Mouse (Mus musculus): ENCODE results near the gene Itgb1. TPM values are rescaled to one million over a fixed set of nuclear protein-coding genes. Genes with fewer than 3 reads are reported as not detected.

Gene Itgb1
- polyA plus RNA-seq, 1 experiment from 2014 or later, result 346 TPM

- no peak overlapping the region for H3K27ac ChIP-seq (replicated peaks; ENCODE audit: low read depth, low read length)
- 92% methylated on average over 1 of the region's 1 CpGs for WGBS
- no peak overlapping the region for H3K9ac ChIP-seq (ENCODE audit: low read depth, low read length)
- H3K9me3 ChIP-seq (ENCODE audit: control insufficient read depth, low read length), result no peaks in the 10 kb centered on the region
- no peak overlapping the region for H3K4me2 ChIP-seq (ENCODE audit: low read depth, low read length)
- H3K27me3 ChIP-seq (replicated peaks; ENCODE audit: control insufficient read depth, insufficient read depth, low read length), result no peaks in the 10 kb centered on the region
- no peak overlapping the region for H3K4me3 ChIP-seq (ENCODE audit: low read depth, low read length)
- no peaks in the 10 kb centered on the region for H3K36me3 ChIP-seq (ENCODE audit: control insufficient read depth, insufficient read depth, low read length)
- H3K4me1 ChIP-seq (ENCODE audit: control insufficient read depth, insufficient read depth, low read length), result 0 out of 2 replicates have a peak, but pooled peaks cover 3% of the 10 kb centered on the region
- ATAC-seq (ENCODE audit: low read depth) (no peak), DNase-seq (ENCODE audit: low spot score) (no peak)
These were observed 11.4 kb downstream of the Itgb1 start for GRCm38 (mm10) chr8:128696701-128697397.

- H3K4me1 ChIP-seq (ENCODE audit: control insufficient read depth, insufficient read depth, low read length), result 0 out of 2 replicates have a peak, but pooled peaks cover 3% of the 10 kb centered on the region
- no peaks in the 10 kb centered on the region for H3K27me3 ChIP-seq (replicated peaks; ENCODE audit: control insufficient read depth, insufficient read depth, low read length)
- H3K9me3 ChIP-seq (ENCODE audit: control insufficient read depth, low read length), result no peaks in the 10 kb centered on the region
- no peak overlapping the region for H3K27ac ChIP-seq (replicated peaks; ENCODE audit: low read depth, low read length)
- ATAC-seq (ENCODE audit: low read depth) (no peak), DNase-seq (ENCODE audit: low spot score) (peak; percentile 13)
- no peaks in the 10 kb centered on the region for H3K36me3 ChIP-seq (ENCODE audit: control insufficient read depth, insufficient read depth, low read length)
- no peak overlapping the region for H3K4me2 ChIP-seq (ENCODE audit: low read depth, low read length)
- no peak overlapping the region for H3K9ac ChIP-seq (ENCODE audit: low read depth, low read length)
- 65% methylated on average over 3 of the region's 3 CpGs for WGBS
- no peak overlapping the region for H3K4me3 ChIP-seq (ENCODE audit: low read depth, low read length)
These were observed 12.5 kb downstream of the Itgb1 start for GRCm38 (mm10) chr8:128697945-128698344.

- Histone ChIP-seq H3K4me3 (ENCODE audit: low read depth, low read length) (no peak overlapping the region), H3K27ac (replicated peaks; ENCODE audit: low read depth, low read length) (no peak overlapping the region), H3K4me2 (ENCODE audit: low read depth, low read length) (no peak overlapping the region), H3K9me3 (ENCODE audit: control insufficient read depth, low read length) (no peaks in the 10 kb centered on the region), H3K27me3 (replicated peaks; ENCODE audit: control insufficient read depth, insufficient read depth, low read length) (no peaks in the 10 kb centered on the region), H3K36me3 (ENCODE audit: control insufficient read depth, insufficient read depth, low read length) (peaks cover 28% of the 10 kb centered on the region), H3K9ac (ENCODE audit: low read depth, low read length) (no peak overlapping the region), H3K4me1 (ENCODE audit: control insufficient read depth, insufficient read depth, low read length) (no peaks in the 10 kb centered on the region; the same call in 1 of the 2 replicates)
- ATAC-seq (ENCODE audit: low read depth), result no peak
- no peak for DNase-seq (ENCODE audit: low spot score)
- 87% methylated on average over 1 of the region's 1 CpGs for WGBS
These were observed 18.9 kb downstream of the Itgb1 start for GRCm38 (mm10) chr8:128704376-128704775.

- WGBS, result 75% methylated on average over 2 of the region's 2 CpGs
These were observed 19.4 kb downstream of the Itgb1 start for GRCm38 (mm10) chr8:128704836-128705235.

GRCm38 (mm10) chr8:128709261-128709660, 23.8 kb downstream of the Itgb1 start:
- Histone ChIP-seq H3K27ac (replicated peaks; ENCODE audit: low read depth, low read length) (no peak overlapping the region), H3K9me3 (ENCODE audit: control insufficient read depth, low read length) (no peaks in the 10 kb centered on the region), H3K4me1 (ENCODE audit: control insufficient read depth, insufficient read depth, low read length) (no peaks in the 10 kb centered on the region), H3K27me3 (replicated peaks; ENCODE audit: control insufficient read depth, insufficient read depth, low read length) (no peaks in the 10 kb centered on the region), H3K9ac (ENCODE audit: low read depth, low read length) (no peak overlapping the region), H3K4me2 (ENCODE audit: low read depth, low read length) (no peak overlapping the region), H3K36me3 (ENCODE audit: control insufficient read depth, insufficient read depth, low read length) (peaks cover 60% of the 10 kb centered on the region), H3K4me3 (ENCODE audit: low read depth, low read length) (no peak overlapping the region)
- ATAC-seq (ENCODE audit: low read depth), result no peak
- WGBS, result 52% methylated on average over 3 of the region's 3 CpGs
- peak; percentile 72 for DNase-seq (ENCODE audit: low spot score)

More at GRCm38 (mm10) chr8:128704836-128705235, 19.4 kb downstream of the Itgb1 start:
- no peak overlapping the region for H3K27ac ChIP-seq (replicated peaks; ENCODE audit: low read depth, low read length)
- no peaks in the 10 kb centered on the region for H3K9me3 ChIP-seq (ENCODE audit: control insufficient read depth, low read length)
- H3K27me3 ChIP-seq (replicated peaks; ENCODE audit: control insufficient read depth, insufficient read depth, low read length), result no peaks in the 10 kb centered on the region
- no peaks in the 10 kb centered on the region; the same call in 1 of the 2 replicates for H3K4me1 ChIP-seq (ENCODE audit: control insufficient read depth, insufficient read depth, low read length)
- H3K4me3 ChIP-seq (ENCODE audit: low read depth, low read length), result no peak overlapping the region
- H3K9ac ChIP-seq (ENCODE audit: low read depth, low read length), result no peak overlapping the region
- DNase-seq (ENCODE audit: low spot score) (no peak), ATAC-seq (ENCODE audit: low read depth) (no peak)
- peaks cover 28% of the 10 kb centered on the region for H3K36me3 ChIP-seq (ENCODE audit: control insufficient read depth, insufficient read depth, low read length)
- no peak overlapping the region for H3K4me2 ChIP-seq (ENCODE audit: low read depth, low read length)

- Histone ChIP-seq H3K4me1 (ENCODE audit: control insufficient read depth, insufficient read depth, low read length) (no peaks in the 10 kb centered on the region), H3K4me3 (ENCODE audit: low read depth, low read length) (no peak overlapping the region), H3K27ac (replicated peaks; ENCODE audit: low read depth, low read length) (no peak overlapping the region), H3K27me3 (replicated peaks; ENCODE audit: control insufficient read depth, insufficient read depth, low read length) (no peaks in the 10 kb centered on the region), H3K4me2 (ENCODE audit: low read depth, low read length) (no peak overlapping the region), H3K36me3 (ENCODE audit: control insufficient read depth, insufficient read depth, low read length) (peaks cover 72% of the 10 kb centered on the region), H3K9ac (ENCODE audit: low read depth, low read length) (no peak overlapping the region), H3K9me3 (ENCODE audit: control insufficient read depth, low read length) (no peaks in the 10 kb centered on the region)
- ATAC-seq (ENCODE audit: low read depth) (no peak), DNase-seq (ENCODE audit: low spot score) (no peak)
These were observed 30.7 kb downstream of the Itgb1 start for GRCm38 (mm10) chr8:128716184-128716583.

- ATAC-seq (ENCODE audit: low read depth) (peak; percentile 65; the same call in 1 of the 2 replicates), DNase-seq (ENCODE audit: low spot score) (peak; percentile 60)
- Histone ChIP-seq H3K36me3 (ENCODE audit: control insufficient read depth, insufficient read depth, low read length) (peaks cover 72% of the 10 kb centered on the region), H3K4me3 (ENCODE audit: low read depth, low read length) (no peak overlapping the region), H3K9ac (ENCODE audit: low read depth, low read length) (no peak overlapping the region), H3K4me2 (ENCODE audit: low read depth, low read length) (no peak overlapping the region), H3K4me1 (ENCODE audit: control insufficient read depth, insufficient read depth, low read length) (no peaks in the 10 kb centered on the region), H3K27me3 (replicated peaks; ENCODE audit: control insufficient read depth, insufficient read depth, low read length) (no peaks in the 10 kb centered on the region), H3K9me3 (ENCODE audit: control insufficient read depth, low read length) (no peaks in the 10 kb centered on the region), H3K27ac (replicated peaks; ENCODE audit: low read depth, low read length) (no peak overlapping the region)
- WGBS, result 63% methylated on average over 1 of the region's 1 CpGs
These were observed 39.4 kb downstream of the Itgb1 start for GRCm38 (mm10) chr8:128724819-128725218.

GRCm38 (mm10) chr8:128727213-128727612, 41.8 kb downstream of the Itgb1 start:
- peaks cover 73% of the 10 kb centered on the region for H3K36me3 ChIP-seq (ENCODE audit: control insufficient read depth, insufficient read depth, low read length)
- 88% methylated on average over 1 of the region's 1 CpGs for WGBS
- no peak for ATAC-seq (ENCODE audit: low read depth)

GRCm38 (mm10) chr8:128732254-128732653, 46.8 kb downstream of the Itgb1 start:
- H3K27me3 ChIP-seq (replicated peaks; ENCODE audit: control insufficient read depth, insufficient read depth, low read length), result no peaks in the 10 kb centered on the region
- WGBS, result 29% methylated on average over 2 of the region's 2 CpGs
- no peaks in the 10 kb centered on the region for H3K9me3 ChIP-seq (ENCODE audit: control insufficient read depth, low read length)
- no peak for DNase-seq (ENCODE audit: low spot score)
- no peak overlapping the region for H3K9ac ChIP-seq (ENCODE audit: low read depth, low read length)
- peaks cover 66% of the 10 kb centered on the region for H3K36me3 ChIP-seq (ENCODE audit: control insufficient read depth, insufficient read depth, low read length)
- H3K4me2 ChIP-seq (ENCODE audit: low read depth, low read length), result no peak overlapping the region
- no peak overlapping the region for H3K4me3 ChIP-seq (ENCODE audit: low read depth, low read length)
- no peak overlapping the region for H3K27ac ChIP-seq (replicated peaks; ENCODE audit: low read depth, low read length)
- ATAC-seq (ENCODE audit: low read depth), result no peak
- H3K4me1 ChIP-seq (ENCODE audit: control insufficient read depth, insufficient read depth, low read length), result no peaks in the 10 kb centered on the region

More at GRCm38 (mm10) chr8:128727213-128727612, 41.8 kb downstream of the Itgb1 start:
- Histone ChIP-seq H3K27ac (replicated peaks; ENCODE audit: low read depth, low read length) (no peak overlapping the region), H3K9me3 (ENCODE audit: control insufficient read depth, low read length) (no peaks in the 10 kb centered on the region), H3K27me3 (replicated peaks; ENCODE audit: control insufficient read depth, insufficient read depth, low read length) (no peaks in the 10 kb centered on the region), H3K4me2 (ENCODE audit: low read depth, low read length) (no peak overlapping the region), H3K9ac (ENCODE audit: low read depth, low read length) (no peak overlapping the region), H3K4me3 (ENCODE audit: low read depth, low read length) (no peak overlapping the region), H3K4me1 (ENCODE audit: control insufficient read depth, insufficient read depth, low read length) (no peaks in the 10 kb centered on the region)
- DNase-seq (ENCODE audit: low spot score), result no peak

Data from embryonic facial prominence, embryonic 14.5 days (tissue).